8 mouse cellular contexts compared by ENCODE assay signal in genomic region chr9:56417948-56418737, GRCm38 (mm10). TPM values are rescaled to one million over a fixed set of nuclear protein-coding genes. Genes with fewer than 3 reads are reported as not detected.
DNase-seq lines count a peak whose midpoint lies in the region; ATAC-seq lines count a peak whose summit lies in the region.

Gene Peak1 (minus strand): TSS chr9:56418067.
Gene Hmg20a (plus strand): TSS chr9:56418609.

- DNase-seq in adrenal gland, adult (ENCODE audit: inconsistent age in 2 of 2, low spot score in 1 of 2) = peak; percentile 100
- DNase-seq in embryo, embryonic 10.5 days (ENCODE audit: low spot score) = peak; percentile 100
- peak; percentile 100 for DNase-seq in gastrocnemius, postnatal 14 days
- peak; percentile 100 for DNase-seq in left cerebral cortex, postnatal 10 days (ENCODE audit: extremely low spot score in 1 of 2, low spot score in 2 of 2)
- peak; percentile 100 for DNase-seq in right cerebral cortex, postnatal 25 days
- peak; percentile 100 for DNase-seq in urinary bladder, postnatal 4 days (ENCODE audit: low spot score in 2 of 2)

- peak; percentile 76 for ATAC-seq in inflammation-experienced regulatory T-cells, adult 6 months
- peak; percentile 91 for ATAC-seq in megakaryocyte-erythroid progenitor cell, adult 5-6 weeks (replicated peaks; ENCODE audit: low FRiP score, low TSS enrichment, poor library complexity, severe bottlenecking)

- intact Hi-C loops in gastrocnemius, postnatal 14 days (cut with DNase I; ENCODE audit: low total_unique reads) = loop anchor here (5.0 to 10.0 kb wide), 2 partner anchors 89 to 153 kb away; no protein-coding TSS in a partner anchor
- intact Hi-C loops in left cerebral cortex, postnatal 10 days (cut with DNase I) = loop anchor here (2.0 to 10.0 kb wide), 2 partner anchors 89 to 203 kb away; no protein-coding TSS in a partner anchor

RNA-seq across cellular contexts. Expression of gene Peak1, which starts in this region (rescaled TPM):
- total RNA-seq in gastrocnemius, postnatal 14 days (2021) = 10 to 100 TPM; 17.1 to 18.3 TPM
- polyA plus RNA-seq in inflammation-experienced regulatory T-cells, adult 6 months (2017; shearing (Covaris generic)) = 10 to 100 TPM; 18.5 to 26.2 (median 19.4) TPM
- 10 to 100 TPM; 20.4 to 21.7 TPM for total RNA-seq in left cerebral cortex, postnatal 10 days (2021)
- total RNA-seq in megakaryocyte-erythroid progenitor cell, adult 5-6 weeks (2014; fragmentation: Nextera tagmentation) = 14.4 and 18.8 TPM in 2 replicates
- total RNA-seq in megakaryocyte-erythroid progenitor cell, adult 5-6 weeks (2017) = 10.1 and 14.1 TPM in 2 replicates

RNA-seq across cellular contexts. Expression of gene Hmg20a, which starts in this region (rescaled TPM):
- 10 to 100 TPM; 16.6 to 18.2 TPM for total RNA-seq in gastrocnemius, postnatal 14 days (2021)
- 10 to 100 TPM; 30.0 to 66.3 (median 62.4) TPM for polyA plus RNA-seq in inflammation-experienced regulatory T-cells, adult 6 months (2017; shearing (Covaris generic))
- 10 to 100 TPM; 61.6 to 62.2 TPM for total RNA-seq in left cerebral cortex, postnatal 10 days (2021)
- total RNA-seq in megakaryocyte-erythroid progenitor cell, adult 5-6 weeks (2014; fragmentation: Nextera tagmentation) = 29.9 and 41.5 TPM in 2 replicates
- 24.1 and 25.0 TPM in 2 replicates for total RNA-seq in megakaryocyte-erythroid progenitor cell, adult 5-6 weeks (2017)

Comparison
In these comparisons a context has a peak if more than half of its experiments do, and no peak if none do; other contexts are left out.
1. Peak in every context shown above with its lines: DNase-seq and ATAC-seq.